Mouse (Mus musculus): ENCODE measurements around the gene Rcbtb2.

GRCm38 (mm10) chr14:73180671-73181070 lies 57.8 kb downstream of the Rcbtb2 start:
- TF ChIP-seq CTCF (IDR thresholded peaks at IDR 0.05; ENCODE audit: low read depth), result no peak
- TF ChIP-seq EP300 (IDR thresholded peaks at IDR 0.05; ENCODE audit: low read depth), result no peak

Data from heart, postnatal 0 days (tissue).